Mouse (Mus musculus): ENCODE data around the gene Mtfr1l. TPM values are rescaled to one million over a fixed set of nuclear protein-coding genes. Genes with fewer than 3 reads are reported as not detected.

The Mtfr1l gene
- 100 to 1,000 TPM; 159 to 165 TPM for total RNA-seq (2021)

GRCm38 (mm10) chr4:134534932-134535786, at the start of gene Mtfr1l:
Mtfr1l (minus strand) TSS chr4:134535387.
- DNase-seq = peak; percentile 98 to 99
- intact Hi-C loops (cut with DNase I) = no loop called here

GRCm38 (mm10) chr4:134583513-134583912, 48.3 kb upstream of the Mtfr1l start:
- intact Hi-C loops (cut with DNase I) = loop anchor here (2.0 kb wide), 1 partner anchor 119 kb away; no protein-coding TSS in a partner anchor
- peak; percentile 36 to 68 for DNase-seq

- intact Hi-C loops (cut with DNase I) = no loop called here
- DNase-seq = no peak
These were observed 46.2 kb upstream of the Mtfr1l start for GRCm38 (mm10) chr4:134581365-134581764.

GRCm38 (mm10) chr4:134580351-134581148, 45.4 kb upstream of the Mtfr1l start:
- intact Hi-C loops (cut with DNase I) = no loop called here
- no peak for DNase-seq

GRCm38 (mm10) chr4:134579620-134580019, 44.4 kb upstream of the Mtfr1l start:
- DNase-seq = peak in 1 of 2 experiments; percentile 45
- intact Hi-C loops (cut with DNase I) = no loop called here

GRCm38 (mm10) chr4:134579212-134579611, 44.0 kb upstream of the Mtfr1l start:
- DNase-seq = peak; percentile 78 to 80
- intact Hi-C loops (cut with DNase I) = no loop called here

GRCm38 (mm10) chr4:134578407-134578806, 43.2 kb upstream of the Mtfr1l start:
- intact Hi-C loops (cut with DNase I) = no loop called here
- DNase-seq = no peak

GRCm38 (mm10) chr4:134577281-134577680, 42.1 kb upstream of the Mtfr1l start:
- no peak for DNase-seq
- intact Hi-C loops (cut with DNase I) = no loop called here

GRCm38 (mm10) chr4:134575486-134575885, 40.3 kb upstream of the Mtfr1l start:
- intact Hi-C loops (cut with DNase I) = no loop called here
- DNase-seq = no peak

GRCm38 (mm10) chr4:134572449-134573300, 37.5 kb upstream of the Mtfr1l start:
- intact Hi-C loops (cut with DNase I) = no loop called here
- no peak for DNase-seq

- no peak for DNase-seq
- intact Hi-C loops (cut with DNase I) = no loop called here
These were observed 35.7 kb upstream of the Mtfr1l start for GRCm38 (mm10) chr4:134570704-134571451.

GRCm38 (mm10) chr4:134569831-134570230, 34.6 kb upstream of the Mtfr1l start:
- intact Hi-C loops (cut with DNase I) = no loop called here

GRCm38 (mm10) chr4:134569205-134569604, 34.0 kb upstream of the Mtfr1l start:
- intact Hi-C loops (cut with DNase I) = no loop called here

More at GRCm38 (mm10) chr4:134569831-134570230, 34.6 kb upstream of the Mtfr1l start:
- DNase-seq = no peak

GRCm38 (mm10) chr4:134567377-134568226, 32.4 kb upstream of the Mtfr1l start:
- intact Hi-C loops (cut with DNase I) = no loop called here

More at GRCm38 (mm10) chr4:134569205-134569604, 34.0 kb upstream of the Mtfr1l start:
- no peak for DNase-seq

GRCm38 (mm10) chr4:134564093-134564492, 28.9 kb upstream of the Mtfr1l start:
- intact Hi-C loops (cut with DNase I) = no loop called here
- no peak for DNase-seq

More at GRCm38 (mm10) chr4:134567377-134568226, 32.4 kb upstream of the Mtfr1l start:
- no peak for DNase-seq

- no peak for DNase-seq
- intact Hi-C loops (cut with DNase I) = no loop called here
These were observed 28.4 kb upstream of the Mtfr1l start for GRCm38 (mm10) chr4:134563624-134564023.

- DNase-seq = no peak
- intact Hi-C loops (cut with DNase I) = no loop called here
These were observed 26.8 kb upstream of the Mtfr1l start for GRCm38 (mm10) chr4:134562014-134562413.

GRCm38 (mm10) chr4:134560699-134561098, 25.5 kb upstream of the Mtfr1l start:
- DNase-seq = no peak
- intact Hi-C loops (cut with DNase I) = no loop called here

- intact Hi-C loops (cut with DNase I) = no loop called here
- no peak for DNase-seq
These were observed 24.0 kb upstream of the Mtfr1l start for GRCm38 (mm10) chr4:134559154-134559553.

Measured in heart, postnatal 10 days (tissue).